Mouse (Mus musculus): Measurements from ENCODE around the gene Mfap1b. TPM values are rescaled to one million over a fixed set of nuclear protein-coding genes. Genes with fewer than 3 reads are reported as not detected.
A peak's percentile ranks its signal among the peaks of the same experiment; 100 is the strongest.

The Mfap1b gene
- total RNA-seq, 1 experiment: 23.2 TPM

- no peak for DNase-seq (ENCODE audit: low read depth, low spot score)
- H3K4me1 ChIP-seq (ENCODE audit: control insufficient read depth in 2 of 2, insufficient read depth in 2 of 2, low read length in 2 of 2, poor library complexity in 1 of 2): peaks cover 3 to 6% of the 10 kb centered on the region in 2 experiments; a peak in 3 of 4 replicates
- H3K27ac ChIP-seq (ENCODE audit: insufficient read depth, low read depth, low read length, poor library complexity, severe bottlenecking): no peak overlapping the region
- H3K9ac ChIP-seq (ENCODE audit: insufficient read depth, low read depth, low read length, poor library complexity, severe bottlenecking): no peak overlapping the region; the same call in 1 of the 2 replicates
- no peak for TF ChIP-seq HCFC1 (IDR thresholded peaks at IDR 0.05; ENCODE audit: borderline replicate concordance, insufficient read depth, low read length)
- TF ChIP-seq MAFK (IDR thresholded peaks at IDR 0.05; ENCODE audit: insufficient read depth, low read depth, low read length): no peak
- TF ChIP-seq ZNF384 (IDR thresholded peaks at IDR 0.05; ENCODE audit: low read depth, low read length): no peak
- TF ChIP-seq CHD2 (IDR thresholded peaks at IDR 0.05; ENCODE audit: low read depth, low read length): no peak
- TF ChIP-seq ZC3H11A (IDR thresholded peaks at IDR 0.05; ENCODE audit: borderline replicate concordance, low read depth, low read length): no peak
- peaks cover 7% of the 10 kb centered on the region for H3K36me3 ChIP-seq (ENCODE audit: control insufficient read depth, insufficient read depth, low read length, poor library complexity, severe bottlenecking)
- peak overlapping the region in 1 of 2 experiments; percentile 25; a peak in 1 of 4 replicates for H3K4me3 ChIP-seq (ENCODE audit: insufficient read depth in 1 of 2, low read depth in 1 of 2, low read length in 2 of 2, poor library complexity in 1 of 2, severe bottlenecking in 1 of 2)
- H3K9me3 ChIP-seq (ENCODE audit: control insufficient read depth, insufficient read depth, low read depth, low read length): no peaks in the 10 kb centered on the region
- in situ Hi-C loops (cut with MboI; ENCODE audit: low sequenced_read_pairs in 2 of 2, unreplicated experiment in 2 of 2): no loop called here
These were observed 58.3 kb downstream of the Mfap1b start for GRCm38 (mm10) chr2:121415591-121415990.

GRCm38 (mm10) chr2:121415103-121415502, 58.8 kb downstream of the Mfap1b start:
- H3K9ac ChIP-seq (ENCODE audit: insufficient read depth, low read depth, low read length, poor library complexity, severe bottlenecking): no peak overlapping the region
- DNase-seq (ENCODE audit: low read depth, low spot score): no peak
- H3K9me3 ChIP-seq (ENCODE audit: control insufficient read depth, insufficient read depth, low read depth, low read length): no peaks in the 10 kb centered on the region
- peak overlapping the region; percentile 25 to 90; a peak in 3 of 4 replicates for H3K4me3 ChIP-seq (ENCODE audit: insufficient read depth in 1 of 2, low read depth in 1 of 2, low read length in 2 of 2, poor library complexity in 1 of 2, severe bottlenecking in 1 of 2)
- H3K27ac ChIP-seq (ENCODE audit: insufficient read depth, low read depth, low read length, poor library complexity, severe bottlenecking): no peak overlapping the region
- in situ Hi-C loops (cut with MboI; ENCODE audit: low sequenced_read_pairs in 2 of 2, unreplicated experiment in 2 of 2): no loop called here
- H3K4me1 ChIP-seq (ENCODE audit: control insufficient read depth in 2 of 2, insufficient read depth in 2 of 2, low read length in 2 of 2, poor library complexity in 1 of 2): peaks cover 3 to 6% of the 10 kb centered on the region in 2 experiments; a peak in 3 of 4 replicates
- TF ChIP-seq MAFK (IDR thresholded peaks at IDR 0.05; ENCODE audit: insufficient read depth, low read depth, low read length): no peak
- TF ChIP-seq ZC3H11A (IDR thresholded peaks at IDR 0.05; ENCODE audit: borderline replicate concordance, low read depth, low read length): no peak
- no peak for TF ChIP-seq HCFC1 (IDR thresholded peaks at IDR 0.05; ENCODE audit: borderline replicate concordance, insufficient read depth, low read length)
- TF ChIP-seq CHD2 (IDR thresholded peaks at IDR 0.05; ENCODE audit: low read depth, low read length): no peak
- peaks cover 5% of the 10 kb centered on the region for H3K36me3 ChIP-seq (ENCODE audit: control insufficient read depth, insufficient read depth, low read length, poor library complexity, severe bottlenecking)

GRCm38 (mm10) chr2:121414139-121414685, 59.7 kb downstream of the Mfap1b start:
- peak; percentile 47 for DNase-seq (ENCODE audit: low read depth, low spot score)
- no peak for TF ChIP-seq MAFK (IDR thresholded peaks at IDR 0.05; ENCODE audit: insufficient read depth, low read depth, low read length)
- TF ChIP-seq ZNF384 (IDR thresholded peaks at IDR 0.05; ENCODE audit: low read depth, low read length): peak; percentile 92
- Histone ChIP-seq H3K9ac (ENCODE audit: insufficient read depth, low read depth, low read length, poor library complexity, severe bottlenecking) (peak overlapping the region; percentile 99), H3K27ac (ENCODE audit: insufficient read depth, low read depth, low read length, poor library complexity, severe bottlenecking) (peak overlapping the region; percentile 94), H3K9me3 (ENCODE audit: control insufficient read depth, insufficient read depth, low read depth, low read length) (no peaks in the 10 kb centered on the region), H3K4me1 (ENCODE audit: control insufficient read depth in 2 of 2, insufficient read depth in 2 of 2, low read length in 2 of 2, poor library complexity in 1 of 2) (peaks cover 3 to 6% of the 10 kb centered on the region in 2 experiments; a peak in 3 of 4 replicates), H3K36me3 (ENCODE audit: control insufficient read depth, insufficient read depth, low read length, poor library complexity, severe bottlenecking) (peaks cover 5% of the 10 kb centered on the region), H3K4me3 (ENCODE audit: insufficient read depth in 1 of 2, low read depth in 1 of 2, low read length in 2 of 2, poor library complexity in 1 of 2, severe bottlenecking in 1 of 2) (peak overlapping the region; percentile 90 to 99)
- in situ Hi-C loops (cut with MboI; ENCODE audit: low sequenced_read_pairs in 2 of 2, unreplicated experiment in 2 of 2): no loop called here

- peaks cover 3 to 6% of the 10 kb centered on the region in 2 experiments; a peak in 3 of 4 replicates for H3K4me1 ChIP-seq (ENCODE audit: control insufficient read depth in 2 of 2, insufficient read depth in 2 of 2, low read length in 2 of 2, poor library complexity in 1 of 2)
- peak within 1 kb of the TSS; percentile 99 for H3K9ac ChIP-seq (ENCODE audit: insufficient read depth, low read depth, low read length, poor library complexity, severe bottlenecking)
- no peaks in the 10 kb centered on the region for H3K9me3 ChIP-seq (ENCODE audit: control insufficient read depth, insufficient read depth, low read depth, low read length)
- in situ Hi-C loops (cut with MboI; ENCODE audit: low sequenced_read_pairs in 2 of 2, unreplicated experiment in 2 of 2): no loop called here
- H3K27ac ChIP-seq (ENCODE audit: insufficient read depth, low read depth, low read length, poor library complexity, severe bottlenecking): peak within 1 kb of the TSS; percentile 94
- H3K4me3 ChIP-seq (ENCODE audit: insufficient read depth in 1 of 2, low read depth in 1 of 2, low read length in 2 of 2, poor library complexity in 1 of 2, severe bottlenecking in 1 of 2): peak within 1 kb of the TSS; percentile 90 to 99
- H3K36me3 ChIP-seq (ENCODE audit: control insufficient read depth, insufficient read depth, low read length, poor library complexity, severe bottlenecking): peaks cover 5% of the 10 kb centered on the region
- peak; percentile 86 for DNase-seq (ENCODE audit: low read depth, low spot score)
- peak; percentile 41 for TF ChIP-seq HCFC1 (IDR thresholded peaks at IDR 0.05; ENCODE audit: borderline replicate concordance, insufficient read depth, low read length)
- no peak for TF ChIP-seq CHD2 (IDR thresholded peaks at IDR 0.05; ENCODE audit: low read depth, low read length)
These were observed 60.4 kb downstream of the Mfap1b start, which contains the start of the genes Pdia3 and Catsper2 for GRCm38 (mm10) chr2:121413387-121414042. Gene Pdia3 (plus strand): TSS chr2:121413775. Gene Catsper2 (minus strand): TSS chr2:121413792.
